Mouse (Mus musculus) spleen, adult 12 weeks (tissue): Measurements from ENCODE around the gene Jaml.

Source experiments
- DNase-seq: peaks from one replicate; pipeline ENCODE4 v3.0.0; 2022; ENCODE audit warnings: low spot score

Gene Jaml

GRCm38 (mm10) chr9:45083132-45083531 lies 4.1 kb downstream of the Jaml start:
- DNase-seq: no peak

GRCm38 (mm10) chr9:45084556-45084955 lies 5.6 kb downstream of the Jaml start:
- no peak for DNase-seq

DNA sequence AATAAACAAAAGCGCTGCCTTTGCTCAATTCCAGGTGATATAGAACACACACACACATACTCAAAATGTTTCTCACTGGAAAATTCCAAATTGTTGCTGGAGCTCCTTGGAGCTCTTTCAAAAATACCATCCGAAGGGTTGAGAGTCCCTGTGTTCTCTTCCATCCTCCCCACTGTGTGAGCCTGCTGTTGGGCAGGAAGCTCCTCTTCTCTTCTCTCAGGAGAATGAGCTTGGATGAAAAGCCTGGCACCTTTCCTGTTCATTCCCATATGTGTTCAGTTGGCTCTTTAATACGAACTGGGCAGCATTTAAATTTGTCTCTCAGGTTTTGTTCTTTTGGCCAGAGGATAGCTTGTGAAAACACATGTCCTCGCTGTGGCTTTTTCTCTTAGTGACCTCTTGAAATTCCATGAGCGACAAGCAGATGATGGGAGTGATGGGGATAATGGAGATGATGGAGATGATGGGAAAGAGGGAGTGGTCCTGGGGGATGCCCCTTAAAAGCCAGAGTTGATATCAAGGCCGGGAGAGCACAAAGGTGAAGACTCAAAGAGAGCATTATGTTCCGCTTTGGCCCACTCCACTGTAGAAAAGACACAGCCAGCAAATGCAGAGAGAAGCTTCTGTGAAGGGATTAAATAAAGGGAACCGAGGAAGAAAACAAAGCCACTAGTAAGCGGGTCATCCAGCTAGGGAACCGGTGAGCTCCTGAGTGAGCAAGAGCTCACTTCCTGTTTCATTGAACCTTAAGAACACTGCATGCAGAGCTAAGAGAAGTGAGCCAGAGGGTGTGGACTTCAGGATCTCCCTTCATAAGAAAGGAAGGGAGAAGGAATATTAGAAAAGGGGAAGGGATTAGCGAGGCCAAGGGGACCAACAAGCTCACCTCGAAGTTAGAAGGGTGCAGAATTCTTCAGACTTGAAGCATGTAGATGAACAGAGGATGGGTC lies 7.0 kb downstream of the Jaml start:
- no peak for DNase-seq

DNA sequence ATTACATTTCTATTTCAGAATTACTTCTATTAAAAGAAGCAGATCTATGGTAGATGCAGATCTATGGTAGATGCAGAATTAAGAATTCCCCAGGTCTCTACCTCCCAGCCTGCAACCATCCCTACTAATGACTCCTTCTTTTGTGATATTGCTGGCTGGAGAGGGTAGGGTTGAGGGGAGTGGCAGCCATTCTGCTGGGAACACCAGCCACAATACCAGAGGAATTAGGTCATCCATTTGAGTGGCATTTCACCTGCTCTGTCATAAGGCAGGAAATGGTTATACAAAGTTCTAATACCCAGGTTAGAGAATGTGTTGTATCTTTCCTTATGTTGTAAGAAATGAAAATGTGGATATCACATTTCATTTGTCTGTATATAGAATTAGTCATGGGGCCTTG lies 9.1 kb downstream of the Jaml start:
- DNase-seq: no peak

GRCm38 (mm10) chr9:45090811-45091210 lies 11.8 kb downstream of the Jaml start:
- no peak for DNase-seq

- no peak for DNase-seq
These were observed 13.7 kb downstream of the Jaml start for GRCm38 (mm10) chr9:45092641-45093040.

- DNase-seq: no peak
These were observed 16.4 kb downstream of the Jaml start for GRCm38 (mm10) chr9:45095149-45095937.

GRCm38 (mm10) chr9:45097877-45098276 lies 18.9 kb downstream of the Jaml start:
- no peak for DNase-seq

GRCm38 (mm10) chr9:45098426-45098825 lies 19.4 kb downstream of the Jaml start:
- no peak for DNase-seq

GRCm38 (mm10) chr9:45102528-45102927 lies 23.5 kb downstream of the Jaml start:
- DNase-seq: no peak

DNA sequence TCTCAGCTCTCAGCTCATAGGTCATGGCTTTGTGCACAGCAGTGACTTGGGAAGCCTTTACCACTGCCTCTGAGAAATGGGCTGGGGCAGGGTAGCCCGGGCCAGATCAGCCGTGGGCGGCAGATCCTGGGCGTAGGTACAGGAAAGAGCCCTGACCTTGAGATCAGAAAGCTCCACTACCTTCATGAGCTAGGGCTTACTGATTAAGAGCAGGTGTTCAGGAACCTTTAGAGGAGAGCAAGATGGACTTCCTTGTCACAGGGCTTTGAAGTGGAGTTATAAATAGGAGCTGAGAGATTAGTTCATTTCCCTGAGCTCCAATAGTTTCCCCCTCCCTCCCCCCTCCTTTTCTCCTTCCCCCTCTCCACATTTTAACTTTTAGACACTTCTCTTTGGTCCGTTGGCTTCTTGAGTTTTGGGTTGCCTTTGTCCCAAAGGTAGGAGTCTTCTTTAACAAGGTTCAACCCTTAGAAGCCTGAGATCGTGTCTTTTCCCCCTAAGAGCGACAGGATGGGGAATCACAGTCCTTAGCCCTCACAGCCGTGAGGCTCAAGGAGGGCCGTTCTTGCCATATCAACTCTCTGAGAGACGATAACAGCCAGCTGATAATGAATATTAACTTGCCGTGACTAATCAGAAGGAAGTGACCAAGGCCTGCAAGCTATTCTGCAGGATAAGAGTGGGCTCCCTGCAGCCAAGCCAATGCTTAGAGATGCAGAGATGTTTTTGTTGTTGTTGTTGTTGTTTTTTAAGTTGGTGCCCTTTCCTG lies 24.4 kb downstream of the Jaml start:
- no peak for DNase-seq

DNA sequence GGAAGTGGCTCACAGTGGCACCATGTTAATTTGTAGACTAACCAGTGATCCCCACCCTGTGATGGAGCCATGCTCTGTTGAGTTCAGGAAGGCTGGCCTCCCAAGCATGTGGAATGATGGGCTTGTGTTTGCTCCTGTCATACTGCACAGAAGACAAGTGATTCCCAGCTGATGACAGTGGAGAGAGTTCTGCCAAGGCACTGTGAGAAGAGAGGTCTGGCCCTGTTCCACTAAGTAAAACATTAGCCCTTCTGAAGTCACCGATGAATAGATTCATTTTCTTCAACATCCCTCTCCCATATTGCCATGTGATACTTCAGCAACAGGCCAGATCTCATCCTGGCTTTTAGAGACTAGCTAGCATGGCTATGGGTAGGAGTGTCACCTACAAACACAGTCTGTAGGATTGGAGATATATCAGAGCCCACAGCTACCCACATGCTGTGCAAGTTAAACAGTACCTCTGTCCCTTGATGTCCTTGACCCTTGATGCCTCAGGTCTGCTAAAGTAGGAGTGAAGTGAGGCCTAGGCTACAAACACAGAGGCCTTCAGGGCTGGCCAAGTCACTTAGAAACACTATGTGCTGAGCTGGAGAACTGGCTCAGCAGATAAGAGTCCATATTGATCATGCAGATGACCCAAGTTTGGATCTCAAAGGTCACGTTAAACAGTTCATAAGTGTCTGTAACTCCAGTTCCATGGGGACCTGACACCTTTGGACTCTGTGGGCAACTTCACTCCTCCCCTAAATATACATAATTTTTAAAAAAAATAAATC lies 26.8 kb downstream of the Jaml start:
- DNase-seq: no peak

GRCm38 (mm10) chr9:45115706-45116105 lies 36.7 kb downstream of the Jaml start:
- no peak for DNase-seq

- no peak for DNase-seq
These were observed 37.8 kb downstream of the Jaml start for GRCm38 (mm10) chr9:45116819-45117218.

- no peak for DNase-seq
These were observed 38.9 kb downstream of the Jaml start, which contains the start of gene Scn2b for GRCm38 (mm10) chr9:45117741-45118431. Scn2b (plus strand) TSS chr9:45117782.

GRCm38 (mm10) chr9:45118552-45118951 lies 39.6 kb downstream of the Jaml start:
- DNase-seq: no peak

GRCm38 (mm10) chr9:45119316-45119953 lies 40.5 kb downstream of the Jaml start:
- DNase-seq: no peak

GRCm38 (mm10) chr9:45119954-45120530 lies 41.1 kb downstream of the Jaml start:
- DNase-seq: no peak

DNA sequence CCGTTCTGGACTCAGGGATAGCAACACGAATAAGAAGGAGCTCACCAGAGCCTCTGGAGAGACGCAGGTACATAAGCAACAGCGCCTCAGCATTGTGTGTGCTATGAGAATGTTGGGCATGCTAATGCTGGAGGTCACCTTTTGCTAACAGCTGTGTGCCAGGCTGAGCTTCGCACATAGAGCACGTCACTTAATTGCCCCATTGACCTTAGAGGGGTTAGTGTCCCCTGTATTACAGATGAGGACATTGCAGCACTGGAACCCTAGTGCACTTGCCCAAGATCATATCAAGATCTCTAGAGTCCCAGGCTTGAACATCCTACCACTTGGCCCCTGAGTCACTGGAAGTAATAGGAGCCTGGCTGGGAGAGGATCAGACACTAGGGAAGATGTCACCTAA lies 41.6 kb downstream of the Jaml start:
- no peak for DNase-seq

- no peak for DNase-seq
These were observed 42.0 kb downstream of the Jaml start for GRCm38 (mm10) chr9:45121001-45121400.
